Mouse (Mus musculus) cortical plate, adult 2 months (tissue): ENCODE results near the gene Wfdc15a. TPM values are rescaled to one million over a fixed set of nuclear protein-coding genes. Genes with fewer than 3 reads are reported as not detected.
"Not testable (repeated sequence)": the region's sequence is repeated elsewhere in the genome, so short reads cannot be mapped to it uniquely, and the experiment has no call there.

Source experiments
- H3K27ac ChIP-seq: fragments of 200-500 bp; 2 replicates; pipeline ENCODE4 v1.5.1; 2012; ENCODE audit warnings: low read length, control low read depth, inconsistent platforms; ENCODE audit not compliant: insufficient read depth
- H3K4me1 ChIP-seq: fragments of 200-500 bp; 2 replicates; pipeline ENCODE4 v1.6.1; 2011; ENCODE audit warnings: low read length; ENCODE audit not compliant: control insufficient read depth, insufficient read depth
- H3K4me3 ChIP-seq: fragments of 200-500 bp; 2 replicates; pipeline ENCODE4 v1.5.1; 2011; ENCODE audit warnings: mild to moderate bottlenecking, low read length, control low read depth; ENCODE audit not compliant: insufficient read depth
- CTCF ChIP-seq: fragments of 200-500 bp; IDR thresholded peaks from 2 replicates; pipeline ENCODE4 v1.5.1; 2011; ENCODE audit warnings: mild to moderate bottlenecking, control low read depth, low read length; ENCODE audit not compliant: insufficient read depth; ENCODE audit errors: extremely low read depth
- POLR2A ChIP-seq: fragments of 200-500 bp; IDR thresholded peaks from 2 replicates; pipeline ENCODE4 v1.6.1; 2011; ENCODE audit warnings: mild to moderate bottlenecking, low read length, control low read depth; ENCODE audit not compliant: insufficient read depth; ENCODE audit errors: extremely low read depth
- polyA plus RNA-seq: library from polyadenylated mRNA; depleted of rRNA; stranded (reverse); fragments of >200 nt; gene quantifications from 2 replicates; pipeline ENCODE4 v1.2.3, GENCODE M21; 2012; rRNA removed

The Wfdc15a gene
- 0.29 TPM in 1 of 2 replicates, not detected in the other for polyA plus RNA-seq

GRCm38 (mm10) chr2:164199626-164200327 is at the start of gene Wfdc15a:
Gene Wfdc15a (minus strand): TSS chr2:164200130.
- no peak within 1 kb of the TSS for H3K27ac ChIP-seq
- no peaks in the 10 kb centered on the region for H3K4me1 ChIP-seq
- H3K4me3 ChIP-seq = no peak within 1 kb of the TSS
- TF ChIP-seq CTCF (no peak), POLR2A (no peak)

- no peaks in the 10 kb centered on the region for H3K4me1 ChIP-seq
- no peak within 1 kb of the TSS for H3K4me3 ChIP-seq
- H3K27ac ChIP-seq = no peak within 1 kb of the TSS
- TF ChIP-seq POLR2A = no peak
Measured at GRCm38 (mm10) chr2:164238366-164238765, 38.4 kb upstream of the Wfdc15a start, which contains the start of gene Svs2. Gene Svs2 (minus strand): TSS chr2:164238466.

GRCm38 (mm10) chr2:164232671-164233070 is 32.7 kb upstream of the Wfdc15a start:
- H3K4me3 ChIP-seq = no peak overlapping the region

GRCm38 (mm10) chr2:164228361-164229070 is 28.6 kb upstream of the Wfdc15a start:
- H3K27ac ChIP-seq = no peak overlapping the region
- H3K4me1 ChIP-seq = no peaks in the 10 kb centered on the region
- no peak overlapping the region for H3K4me3 ChIP-seq
- TF ChIP-seq POLR2A (no peak), CTCF (no peak)

More at GRCm38 (mm10) chr2:164232671-164233070, 32.7 kb upstream of the Wfdc15a start:
- Histone ChIP-seq H3K27ac (no peak overlapping the region), H3K4me1 (no peaks in the 10 kb centered on the region)
- TF ChIP-seq POLR2A = no peak
- TF ChIP-seq CTCF = no peak

- no peak within 1 kb of the TSS for H3K4me3 ChIP-seq
- no peak for TF ChIP-seq CTCF
- TF ChIP-seq POLR2A = no peak
- H3K4me1 ChIP-seq = no peaks in the 10 kb centered on the region
- no peak within 1 kb of the TSS for H3K27ac ChIP-seq
Measured at GRCm38 (mm10) chr2:164221522-164221921, 21.6 kb upstream of the Wfdc15a start, which contains the start of gene Wfdc15b. Gene Wfdc15b (minus strand): TSS chr2:164221660.

- TF ChIP-seq POLR2A (no peak), CTCF (no peak)
- H3K27ac ChIP-seq = no peak overlapping the region
- no peaks in the 10 kb centered on the region for H3K4me1 ChIP-seq
- H3K4me3 ChIP-seq = no peak overlapping the region
Measured at GRCm38 (mm10) chr2:164219295-164219694, 19.4 kb upstream of the Wfdc15a start.

GRCm38 (mm10) chr2:164212711-164213110 is 12.8 kb upstream of the Wfdc15a start:
- H3K4me3 ChIP-seq = no peak overlapping the region
- H3K27ac ChIP-seq = no peak overlapping the region
- TF ChIP-seq POLR2A = no peak
- TF ChIP-seq CTCF = no peak
- H3K4me1 ChIP-seq = no peaks in the 10 kb centered on the region

- no peak overlapping the region for H3K27ac ChIP-seq
- TF ChIP-seq POLR2A = no peak
- TF ChIP-seq CTCF = no peak
- H3K4me3 ChIP-seq = no peak overlapping the region
- H3K4me1 ChIP-seq = no peaks in the 10 kb centered on the region
Measured at GRCm38 (mm10) chr2:164210892-164211291, 11.0 kb upstream of the Wfdc15a start.

GRCm38 (mm10) chr2:164206676-164207075 is 6.7 kb upstream of the Wfdc15a start:
- Histone ChIP-seq H3K27ac (no peak overlapping the region), H3K4me1 (no peaks in the 10 kb centered on the region), H3K4me3 (no peak overlapping the region)
- TF ChIP-seq CTCF (no peak), POLR2A (no peak)

GRCm38 (mm10) chr2:164206011-164206410 is 6.1 kb upstream of the Wfdc15a start:
- not testable (repeated sequence) for H3K4me3 ChIP-seq, H3K27ac ChIP-seq, H3K4me1 ChIP-seq
